Mouse (Mus musculus): Measurements from ENCODE around the gene Gm20835. TPM values are rescaled to one million over a fixed set of nuclear protein-coding genes. Genes with fewer than 3 reads are reported as not detected.
"Not testable (repeated sequence)": the region's sequence is repeated elsewhere in the genome, so short reads cannot be mapped to it uniquely, and the experiment has no call there.

The Gm20835 gene
- polyA plus RNA-seq (2016; fragmentation: Nextera tagmentation; extraction: Ambion mirVana) = not detected in 2 replicates

GRCm38 (mm10) chrY:36735190-36735589 lies at the start of gene Gm20835:
TSS of gene Gm20835 (minus strand) at chrY:36735290.
- not testable (repeated sequence) for H3K4me3 ChIP-seq; H3K9ac ChIP-seq; H3K4me1 ChIP-seq; H3K36me3 ChIP-seq; H3K9me3 ChIP-seq; H3K27ac ChIP-seq; H3K27me3 ChIP-seq; H3K4me2 ChIP-seq (replicated peaks); ATAC-seq (ENCODE audit: insufficient number of reproducible peaks, insufficient read depth, low FRiP score, low TSS enrichment)
- no CpG with 5 or more reads among the region's 6 CpGs for WGBS

All from embryonic facial prominence, embryonic 12.5 days (tissue).